Mouse (Mus musculus) ES-Bruce4 (cell line): ENCODE measurements around the gene Exoc4. TPM values are rescaled to one million over a fixed set of nuclear protein-coding genes. Genes with fewer than 3 reads are reported as not detected.

Experiments used
- H3K27ac ChIP-seq: 2 replicates; pipeline ENCODE4 v1.5.1; 2012; ENCODE audit warnings: low read length, inconsistent platforms; ENCODE audit not compliant: insufficient read depth
- H3K27me3 ChIP-seq: 2 replicates; pipeline ENCODE4 v1.6.1; 2012; ENCODE audit warnings: mild to moderate bottlenecking, low read length, inconsistent platforms; ENCODE audit not compliant: control insufficient read depth, poor library complexity, insufficient read depth, severe bottlenecking
- H3K36me3 ChIP-seq: 2 replicates; pipeline ENCODE4 v1.6.1; 2012; ENCODE audit warnings: inconsistent platforms, mild to moderate bottlenecking, low read length, moderate library complexity; ENCODE audit not compliant: control insufficient read depth, poor library complexity, insufficient read depth, severe bottlenecking
- H3K4me1 ChIP-seq: one replicate; pipeline ENCODE4 v1.8.1; 2011; ENCODE audit warnings: low read length; ENCODE audit not compliant: control insufficient read depth, insufficient read depth
- H3K4me3 ChIP-seq: 2 replicates; pipeline ENCODE4 v1.5.1; 2011; ENCODE audit warnings: low read depth, mild to moderate bottlenecking, low read length
- H3K9ac ChIP-seq: 2 replicates; pipeline ENCODE4 v1.6.1; 2012; ENCODE audit warnings: low read depth, mild to moderate bottlenecking, inconsistent platforms; ENCODE audit not compliant: poor library complexity, severe bottlenecking
- H3K9me3 ChIP-seq: replicated peaks from 2 replicates; pipeline ENCODE4 v1.6.1; 2012; ENCODE audit warnings: mild to moderate bottlenecking, low read length, inconsistent platforms; ENCODE audit not compliant: control insufficient read depth, poor library complexity, insufficient read depth, severe bottlenecking
- CTCF ChIP-seq: IDR thresholded peaks from one replicate; pipeline ENCODE4 v1.8.1; 2011; ENCODE audit warnings: low read depth, low read length
- EP300 ChIP-seq: IDR thresholded peaks from 2 replicates; pipeline ENCODE4 v1.6.1; 2011; ENCODE audit warnings: low read depth, low read length; ENCODE audit not compliant: insufficient read depth
- POLR2A ChIP-seq: IDR thresholded peaks from one replicate; pipeline ENCODE4 v1.8.1; 2011; ENCODE audit warnings: low read length; ENCODE audit not compliant: insufficient read depth
- polyA plus RNA-seq: library from polyadenylated mRNA; stranded (reverse); fragments of >200 nt; gene quantifications from 2 replicates; pipeline ENCODE4 v1.2.4, GENCODE M21; 2011; ENCODE audit warnings: low read depth; ENCODE audit not compliant: missing spikeins, insufficient read depth, insufficient read length

Exoc4 gene
- polyA plus RNA-seq, 1 experiment: 158 TPM

- no peak overlapping the region for H3K4me3 ChIP-seq
Measured at GRCm38 (mm10) chr6:33409586-33409985, 160.7 kb downstream of the Exoc4 start.

GRCm38 (mm10) chr6:33425007-33425406 lies 176.1 kb downstream of the Exoc4 start:
- Histone ChIP-seq H3K9me3 (no peaks in the 10 kb centered on the region), H3K4me1 (no peaks in the 10 kb centered on the region), H3K27ac (no peak overlapping the region), H3K36me3 (no peaks in the 10 kb centered on the region), H3K27me3 (no peaks in the 10 kb centered on the region), H3K9ac (no peak overlapping the region), H3K4me3 (no peak overlapping the region)
- TF ChIP-seq CTCF (no peak), EP300 (no peak), POLR2A (no peak)

More at GRCm38 (mm10) chr6:33409586-33409985, 160.7 kb downstream of the Exoc4 start:
- H3K9ac ChIP-seq: no peak overlapping the region
- TF ChIP-seq EP300: no peak
- no peak for TF ChIP-seq CTCF
- TF ChIP-seq POLR2A: no peak
- no peaks in the 10 kb centered on the region for H3K36me3 ChIP-seq
- H3K4me1 ChIP-seq: no peaks in the 10 kb centered on the region
- peaks cover 14% of the 10 kb centered on the region for H3K9me3 ChIP-seq
- H3K27ac ChIP-seq: no peak overlapping the region
- no peaks in the 10 kb centered on the region for H3K27me3 ChIP-seq

GRCm38 (mm10) chr6:33431207-33431787 lies 182.4 kb downstream of the Exoc4 start:
- no peaks in the 10 kb centered on the region for H3K4me1 ChIP-seq
- TF ChIP-seq CTCF (no peak), EP300 (no peak), POLR2A (no peak)
- no peak overlapping the region for H3K4me3 ChIP-seq

GRCm38 (mm10) chr6:33440508-33440907 lies 191.6 kb downstream of the Exoc4 start:
- H3K4me3 ChIP-seq: no peak overlapping the region
- H3K27ac ChIP-seq: no peak overlapping the region
- no peaks in the 10 kb centered on the region for H3K27me3 ChIP-seq
- no peak for TF ChIP-seq EP300
- no peak for TF ChIP-seq CTCF
- TF ChIP-seq POLR2A: no peak
- H3K9ac ChIP-seq: no peak overlapping the region
- H3K9me3 ChIP-seq: no peaks in the 10 kb centered on the region
- no peaks in the 10 kb centered on the region for H3K4me1 ChIP-seq
- H3K36me3 ChIP-seq: peaks cover 10% of the 10 kb centered on the region

More at GRCm38 (mm10) chr6:33431207-33431787, 182.4 kb downstream of the Exoc4 start:
- no peaks in the 10 kb centered on the region for H3K9me3 ChIP-seq
- no peak overlapping the region for H3K9ac ChIP-seq
- H3K36me3 ChIP-seq: no peaks in the 10 kb centered on the region
- H3K27me3 ChIP-seq: no peaks in the 10 kb centered on the region
- H3K27ac ChIP-seq: no peak overlapping the region

- Histone ChIP-seq H3K4me3 (no peak overlapping the region), H3K9ac (no peak overlapping the region), H3K4me1 (peaks cover 1% of the 10 kb centered on the region), H3K9me3 (no peaks in the 10 kb centered on the region), H3K36me3 (no peaks in the 10 kb centered on the region; the same call in 1 of the 2 replicates), H3K27ac (no peak overlapping the region), H3K27me3 (no peaks in the 10 kb centered on the region)
- TF ChIP-seq EP300 (no peak), POLR2A (no peak), CTCF (no peak)
Measured at GRCm38 (mm10) chr6:33453810-33454209, 204.9 kb downstream of the Exoc4 start.

GRCm38 (mm10) chr6:33454354-33454753 lies 205.5 kb downstream of the Exoc4 start:
- TF ChIP-seq POLR2A (no peak), EP300 (no peak), CTCF (no peak)
- no peaks in the 10 kb centered on the region for H3K27me3 ChIP-seq
- H3K36me3 ChIP-seq: no peaks in the 10 kb centered on the region; the same call in 1 of the 2 replicates
- H3K4me3 ChIP-seq: no peak overlapping the region
- no peak overlapping the region for H3K27ac ChIP-seq
- no peaks in the 10 kb centered on the region for H3K9me3 ChIP-seq
- H3K4me1 ChIP-seq: peaks cover 1% of the 10 kb centered on the region
- no peak overlapping the region for H3K9ac ChIP-seq
